Mouse (Mus musculus): Measurements from ENCODE around the gene Gstm3.

The Gstm3 gene

DNA sequence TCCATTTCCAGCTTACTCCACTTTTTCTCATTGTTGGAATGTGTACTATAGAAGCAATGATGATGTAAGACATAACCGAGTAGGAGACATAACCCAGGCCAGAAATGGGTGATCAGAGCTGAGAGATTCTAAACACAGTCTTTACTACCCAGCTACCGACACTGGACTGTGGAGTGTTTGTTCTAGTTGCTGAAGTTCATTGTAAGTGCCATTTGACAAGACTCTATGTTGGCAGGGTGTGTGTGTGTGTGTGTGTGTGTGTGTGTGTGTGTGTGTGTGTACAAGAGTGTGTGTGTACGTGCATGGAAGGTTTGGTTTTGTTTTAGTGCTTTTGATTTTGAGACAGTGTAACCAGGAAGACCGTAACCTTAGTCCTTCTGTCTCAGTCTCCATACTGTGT, 39.4 kb downstream of the Gstm3 start:
- DNase-seq (ENCODE audit: low spot score) = no peak

DNA sequence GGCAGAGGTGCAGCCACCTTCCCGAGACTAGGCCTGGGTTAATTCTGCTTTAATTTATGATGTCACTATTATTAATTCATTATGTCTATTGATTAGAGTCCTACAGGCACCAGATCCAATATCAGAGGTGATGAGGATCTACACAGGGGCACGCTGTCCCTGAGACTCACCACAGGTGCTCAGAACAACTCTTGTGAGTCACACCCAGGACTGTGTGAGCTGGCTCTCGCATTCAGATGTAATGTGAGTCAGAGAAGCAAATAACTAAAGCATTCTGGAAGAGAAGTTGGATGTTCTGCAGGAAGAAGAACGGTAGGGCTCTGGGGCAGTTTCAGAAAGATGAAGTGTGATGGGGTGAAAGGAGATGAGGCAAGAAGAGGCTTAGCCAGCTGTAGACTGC, 39.8 kb downstream of the Gstm3 start:
- DNase-seq (ENCODE audit: low spot score) = no peak

DNA sequence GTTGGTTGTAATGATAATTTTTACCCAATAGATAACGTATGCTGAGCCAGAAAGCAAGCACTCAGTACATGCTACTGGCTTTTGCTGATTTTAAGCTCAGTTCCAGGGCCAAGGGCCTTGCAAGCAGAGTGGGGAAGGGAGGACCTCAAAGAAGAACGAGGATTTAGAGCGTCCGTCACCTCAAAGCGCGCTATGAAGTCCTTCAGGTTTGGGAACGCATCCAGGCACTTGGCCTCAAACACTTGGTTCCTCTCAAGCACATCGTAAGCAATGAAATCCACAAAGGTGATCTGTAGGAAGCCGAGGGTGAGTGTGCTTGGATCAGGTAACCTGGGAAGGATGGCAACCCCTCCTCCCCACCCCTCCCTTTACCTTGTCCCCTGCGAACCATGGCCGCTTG, 40.4 kb downstream of the Gstm3 start:
- no peak for DNase-seq (ENCODE audit: low spot score)

DNA sequence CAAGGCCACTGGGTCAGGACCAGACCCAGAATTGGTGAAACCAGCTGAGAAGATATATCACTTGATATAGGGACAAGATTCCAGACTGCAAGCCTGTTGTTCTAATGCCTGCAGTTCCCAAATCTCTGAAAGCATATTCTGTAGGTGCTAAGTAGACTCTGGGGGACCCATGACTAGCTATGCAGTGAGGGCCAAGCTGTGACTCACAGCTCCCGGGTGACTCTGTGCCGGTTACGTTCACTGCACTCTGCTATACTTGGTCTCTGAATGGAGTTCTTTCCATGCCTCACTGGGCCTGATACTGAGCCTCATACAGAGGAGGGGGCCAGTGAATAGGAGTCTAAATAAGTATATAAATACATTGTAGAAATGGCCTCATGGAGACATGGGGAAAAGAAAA, 41.2 kb downstream of the Gstm3 start:
- DNase-seq (ENCODE audit: low spot score) = no peak

DNA sequence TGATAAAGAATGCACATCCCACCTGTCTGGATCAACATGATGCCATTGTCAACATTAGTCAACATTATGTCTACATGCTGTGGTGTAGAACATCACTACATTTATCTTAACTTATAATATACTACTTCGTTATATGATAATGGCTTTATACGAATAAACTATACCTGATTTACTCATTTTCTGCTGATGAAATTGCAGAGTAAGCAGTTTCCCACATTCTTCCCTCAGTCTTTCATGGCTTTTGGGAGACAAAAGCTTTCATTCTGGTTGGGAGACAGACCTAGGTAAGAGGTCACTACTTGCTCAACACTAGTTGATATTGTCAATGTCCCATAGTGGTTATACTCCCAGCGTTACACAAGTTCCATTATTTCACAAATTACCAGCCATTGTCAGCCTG, 43.7 kb downstream of the Gstm3 start:
- DNase-seq (ENCODE audit: low spot score) = no peak

DNA sequence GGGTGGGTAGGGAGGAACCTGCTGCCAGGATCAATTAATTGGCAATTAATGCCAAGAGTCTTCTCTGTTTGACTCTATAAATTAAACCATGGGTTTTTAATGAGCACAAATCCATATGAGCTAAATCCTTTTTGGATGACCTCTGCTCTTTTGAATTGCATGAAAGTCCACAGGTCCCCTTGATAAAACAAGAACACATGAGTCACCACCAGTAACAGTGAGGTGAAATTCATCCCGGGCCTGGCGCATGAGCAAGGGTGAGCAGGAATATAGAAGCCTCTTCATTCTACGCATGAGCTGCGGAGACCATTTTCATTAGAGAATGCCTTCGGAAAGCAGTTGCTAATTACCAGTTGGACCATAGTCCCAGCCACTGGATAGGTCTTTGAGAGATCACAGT, 48.7 kb downstream of the Gstm3 start:
- DNase-seq (ENCODE audit: low spot score) = no peak

DNA sequence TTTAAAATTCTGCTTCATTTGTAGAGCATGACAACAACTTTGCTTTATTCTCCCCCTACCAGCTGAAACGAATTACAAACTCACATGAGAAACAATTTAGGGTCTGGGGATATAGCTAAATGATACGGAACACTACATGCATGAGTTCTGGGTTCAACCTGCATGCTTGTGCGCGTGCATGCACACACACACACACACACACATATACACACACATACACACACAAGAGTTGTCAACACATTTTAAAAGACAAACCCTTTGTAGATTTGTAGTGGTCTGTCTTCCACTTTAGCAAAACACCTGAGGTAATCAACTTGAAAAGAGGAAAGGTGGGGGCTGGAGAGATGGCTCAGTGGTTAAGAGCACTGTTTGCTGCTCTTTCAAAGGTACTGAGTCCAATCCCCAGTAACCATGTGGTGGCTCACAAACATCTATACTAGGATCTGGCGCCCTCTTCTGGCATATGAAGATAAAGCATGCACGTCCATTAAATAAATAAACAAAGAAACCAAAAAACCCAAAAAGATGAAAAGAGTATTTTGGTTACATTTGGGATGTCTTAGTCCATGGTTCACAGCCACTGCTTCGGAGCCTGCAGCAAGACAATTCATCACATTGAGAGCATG, 51.2 kb downstream of the Gstm3 start:
- no peak for DNase-seq (ENCODE audit: low spot score)

DNA sequence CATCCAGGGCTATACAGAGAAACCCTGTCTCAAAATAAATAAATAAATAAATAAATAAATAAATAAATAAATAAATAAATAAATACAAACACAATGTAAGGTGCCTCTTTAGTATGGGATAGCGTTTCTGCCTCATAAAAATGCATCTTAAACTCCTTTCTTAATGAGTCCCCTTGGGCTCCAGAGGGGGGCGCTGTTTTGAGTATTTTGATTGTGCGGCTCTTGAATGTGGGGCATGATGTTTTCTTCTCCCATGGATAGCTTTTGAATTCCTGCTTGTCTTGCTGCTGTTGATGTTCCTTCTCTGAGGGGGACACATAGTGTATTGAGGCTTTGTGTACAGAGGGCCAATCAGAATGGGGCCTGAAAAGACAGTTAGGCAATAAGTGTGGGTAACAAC, 52.0 kb downstream of the Gstm3 start:
- no peak for DNase-seq (ENCODE audit: low spot score)

DNA sequence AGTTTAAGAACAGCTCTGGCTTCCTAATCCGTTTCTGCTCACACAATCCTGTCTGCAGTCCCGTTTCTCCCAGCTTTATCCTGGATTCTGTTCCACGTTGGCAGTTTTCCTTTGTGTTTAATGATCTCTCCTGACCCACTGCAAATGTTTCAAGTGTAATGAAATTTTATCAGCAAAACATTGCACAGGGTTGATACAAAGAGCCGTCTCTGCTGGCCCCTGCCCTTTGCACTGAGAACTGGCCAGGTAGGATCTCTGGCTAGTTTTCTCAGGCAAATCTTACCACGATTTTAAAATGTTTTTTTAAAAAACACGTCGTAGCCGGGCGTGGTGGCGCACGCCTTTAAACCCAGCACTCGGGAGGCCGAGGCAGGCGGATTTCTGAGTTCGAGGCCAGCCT, 52.4 kb downstream of the Gstm3 start:
- no peak for DNase-seq (ENCODE audit: low spot score)

Measured in ovary, postnatal 36 days (tissue).